Mouse (Mus musculus) cerebellum, adult 2 months (tissue): Measurements from ENCODE around the gene Uqcr10.

ENCODE experiments used
- CTCF ChIP-seq: fragments of 200-500 bp; IDR thresholded peaks from 2 replicates; pipeline ENCODE4 v1.5.1; 2011; ENCODE audit warnings: low read depth, mild to moderate bottlenecking, control low read depth, low read length, moderate library complexity, borderline replicate concordance; ENCODE audit not compliant: insufficient read depth
- POLR2A ChIP-seq: fragments of 200-500 bp; IDR thresholded peaks from 2 replicates; pipeline ENCODE4 v1.6.1; 2011; ENCODE audit warnings: low read length, control low read depth, borderline replicate concordance; ENCODE audit not compliant: insufficient read depth

- TF ChIP-seq POLR2A (no peak), CTCF (no peak)
Observed at GRCm38 (mm10) chr11:4737682-4738081, 33.5 kb upstream of the Uqcr10 start.
